Mouse (Mus musculus): Measurements from ENCODE around the gene Cdh4. TPM values are rescaled to one million over a fixed set of nuclear protein-coding genes. Genes with fewer than 3 reads are reported as not detected.

Gene Cdh4
- total RNA-seq, 2 experiments from 2014 or later = 4.5 to 7.7 TPM

GRCm38 (mm10) chr2:179838036-179838435, 395.8 kb downstream of the Cdh4 start:
- no peak for DNase-seq (ENCODE audit: low spot score in 2 of 2)

- DNase-seq (ENCODE audit: low spot score in 2 of 2) = no peak
These were observed 400.6 kb downstream of the Cdh4 start for GRCm38 (mm10) chr2:179842610-179843389.

DNA sequence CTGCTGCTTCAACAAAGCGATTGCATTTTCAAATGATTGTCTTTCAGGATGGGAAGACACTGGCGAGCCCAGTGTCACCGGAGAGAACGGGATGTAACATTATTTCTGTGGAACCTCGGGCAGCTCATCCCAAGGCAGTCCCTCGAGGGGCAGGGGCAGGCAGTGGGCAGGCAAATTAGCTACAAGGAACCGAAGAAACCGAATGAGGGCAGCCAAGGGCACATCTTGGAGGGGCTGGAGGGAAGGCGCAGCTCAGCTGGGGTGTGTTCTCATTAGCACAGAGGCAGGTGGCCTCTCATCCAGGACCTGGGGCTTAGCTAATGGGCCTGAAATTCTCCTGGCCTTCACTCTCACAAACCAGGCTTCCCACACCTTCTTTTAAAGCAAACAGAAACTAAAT, 407.5 kb downstream of the Cdh4 start:
- no peak for DNase-seq (ENCODE audit: low spot score in 2 of 2)

DNA sequence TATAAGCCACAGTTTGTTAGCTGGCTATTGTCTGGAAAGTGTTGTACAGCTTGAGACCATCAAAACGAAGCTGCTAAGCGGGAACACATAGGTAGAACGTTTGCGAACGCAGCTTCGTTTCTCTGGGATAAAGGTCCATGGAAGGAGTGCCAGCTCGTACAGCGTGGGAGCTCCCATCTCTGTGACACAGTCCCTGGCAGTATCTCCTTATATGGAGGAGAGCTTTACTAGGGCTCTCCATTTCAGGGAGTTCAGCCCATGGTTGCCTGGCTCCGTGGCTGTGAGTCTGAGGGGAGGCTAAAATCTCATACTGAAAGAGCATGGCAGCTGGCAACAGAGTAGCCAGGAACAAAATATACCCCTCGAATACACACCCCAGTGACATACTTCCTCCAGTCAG, 409.9 kb downstream of the Cdh4 start:
- no peak for DNase-seq (ENCODE audit: low spot score in 2 of 2)

DNA sequence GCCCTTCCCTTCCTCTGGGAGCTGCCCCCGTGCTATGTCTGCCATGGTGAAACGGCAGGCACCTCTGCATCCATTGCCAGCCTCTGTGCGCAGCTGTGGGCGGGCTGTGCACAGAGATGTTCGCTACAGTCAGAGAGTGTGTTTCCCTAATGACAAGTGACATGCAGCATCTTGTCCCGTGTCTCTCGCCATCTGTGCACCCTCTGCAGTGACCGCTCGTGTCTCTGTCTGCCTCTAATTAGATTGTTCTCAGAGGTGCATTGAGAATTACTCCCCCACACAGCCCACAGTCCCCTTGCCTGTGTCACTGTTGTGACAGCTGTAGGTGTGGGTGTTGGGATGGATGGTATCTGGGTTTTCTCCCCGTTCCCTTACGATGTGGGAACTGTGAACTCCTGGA, 410.6 kb downstream of the Cdh4 start:
- no peak for DNase-seq (ENCODE audit: low spot score in 2 of 2)

DNA sequence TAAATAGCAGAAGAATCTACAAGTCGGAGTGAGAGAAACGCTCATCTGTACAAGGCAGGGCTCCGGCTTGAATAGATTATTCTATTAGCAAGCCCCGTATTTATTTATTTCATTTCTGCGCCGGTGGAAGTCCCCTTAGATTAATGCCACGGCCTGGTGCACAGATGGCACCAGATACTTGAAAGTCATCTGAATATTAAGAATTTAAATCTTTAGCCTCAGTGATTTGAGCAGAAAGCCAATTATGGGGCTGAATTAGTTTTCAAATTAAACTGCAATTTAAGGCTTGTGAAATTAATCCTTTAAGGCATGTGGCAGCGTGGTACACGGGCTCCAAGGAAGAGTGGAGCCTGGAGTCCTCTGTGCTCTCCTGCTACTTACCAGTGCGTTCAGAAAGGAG, 411.7 kb downstream of the Cdh4 start:
- DNase-seq (ENCODE audit: low spot score in 2 of 2) = no peak

- no peak for DNase-seq (ENCODE audit: low spot score in 2 of 2)
These were observed 414.9 kb downstream of the Cdh4 start for GRCm38 (mm10) chr2:179857086-179857485.

DNA sequence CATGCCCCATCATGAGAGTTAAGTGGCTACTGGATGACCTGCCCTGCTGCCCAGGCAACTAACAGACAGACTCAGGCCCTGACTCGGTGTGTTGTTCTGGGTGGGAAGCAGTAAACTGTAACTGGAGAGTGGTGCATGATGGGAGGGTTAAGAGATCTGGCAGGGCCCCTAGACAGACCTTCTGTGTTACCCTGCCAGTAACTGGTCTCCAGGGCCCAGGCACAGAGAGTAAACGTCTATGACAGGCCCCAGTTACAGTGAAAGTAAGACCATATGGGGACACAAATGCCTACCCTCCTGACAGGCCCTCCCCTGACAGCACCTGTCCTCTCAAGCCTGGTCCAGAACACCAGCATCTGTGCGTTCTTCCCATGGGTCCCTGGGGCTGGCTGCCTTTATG, 420.4 kb downstream of the Cdh4 start:
- DNase-seq (ENCODE audit: low spot score in 2 of 2) = no peak

DNA sequence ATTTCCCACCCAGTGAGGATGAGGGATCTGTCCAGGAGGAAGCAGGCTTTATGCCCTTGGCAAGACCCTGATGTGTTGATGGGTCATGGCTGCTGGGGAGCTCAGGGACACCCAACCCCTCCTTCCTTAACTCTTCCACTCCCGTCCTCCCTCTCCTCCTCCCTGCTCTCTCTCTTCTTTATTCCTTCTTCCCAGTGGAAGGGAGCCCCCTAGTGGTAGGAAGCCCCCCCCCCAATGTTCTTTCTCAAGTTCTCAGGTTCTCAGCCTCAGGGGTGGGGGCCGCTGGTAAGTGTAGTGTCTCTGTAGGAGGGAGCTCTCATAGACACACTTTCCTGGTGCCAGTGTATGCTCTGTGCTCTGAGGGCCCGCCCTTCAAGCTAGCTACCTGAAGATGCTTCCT, 421.0 kb downstream of the Cdh4 start:
- no peak for DNase-seq (ENCODE audit: low spot score in 2 of 2)

DNA sequence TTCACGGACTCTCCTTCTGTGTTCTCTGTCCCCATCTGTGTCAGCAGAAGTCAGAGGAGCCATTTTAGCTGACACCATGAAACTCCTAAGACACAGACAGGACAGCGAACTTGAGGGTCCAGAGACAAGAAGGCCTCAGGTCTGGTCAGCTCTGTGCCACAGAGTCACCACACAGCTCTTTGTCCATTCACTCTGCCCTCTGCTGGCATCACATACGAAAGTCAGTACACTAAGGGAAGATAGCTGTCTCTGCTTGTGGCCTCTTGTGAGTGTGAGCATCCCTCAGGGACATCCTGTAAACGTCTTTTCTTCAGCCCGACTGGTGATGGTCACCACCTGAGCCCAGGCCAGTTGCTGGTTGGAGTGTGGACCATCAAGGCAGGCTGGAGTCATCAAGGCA, 422.9 kb downstream of the Cdh4 start:
- no peak for DNase-seq (ENCODE audit: low spot score in 2 of 2)

GRCm38 (mm10) chr2:179867669-179868068, 425.4 kb downstream of the Cdh4 start:
- no peak for DNase-seq (ENCODE audit: low spot score in 2 of 2)

DNA sequence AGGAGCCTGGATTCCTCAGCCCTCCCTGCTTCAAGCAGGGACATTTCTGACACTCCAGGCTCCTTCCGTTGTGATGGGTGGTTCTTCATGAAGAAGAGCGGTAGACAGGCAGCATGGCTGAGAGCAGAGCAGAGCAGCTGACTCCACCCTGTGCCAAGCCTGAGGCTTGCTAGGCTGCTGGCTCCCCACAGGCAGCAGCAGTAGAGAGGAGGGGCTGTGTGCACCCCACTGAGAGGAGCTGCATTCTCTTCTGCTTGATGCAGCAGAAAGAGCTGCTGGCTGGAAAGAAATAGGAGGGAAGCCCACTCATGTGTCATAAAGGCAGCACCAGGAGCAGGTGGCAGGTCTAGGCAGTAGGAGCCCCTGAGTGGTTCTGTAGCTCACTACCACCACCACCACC, 427.6 kb downstream of the Cdh4 start:
- no peak for DNase-seq (ENCODE audit: low spot score in 2 of 2)

GRCm38 (mm10) chr2:179872724-179873123, 430.5 kb downstream of the Cdh4 start:
- DNase-seq (ENCODE audit: low spot score in 2 of 2) = no peak

DNA sequence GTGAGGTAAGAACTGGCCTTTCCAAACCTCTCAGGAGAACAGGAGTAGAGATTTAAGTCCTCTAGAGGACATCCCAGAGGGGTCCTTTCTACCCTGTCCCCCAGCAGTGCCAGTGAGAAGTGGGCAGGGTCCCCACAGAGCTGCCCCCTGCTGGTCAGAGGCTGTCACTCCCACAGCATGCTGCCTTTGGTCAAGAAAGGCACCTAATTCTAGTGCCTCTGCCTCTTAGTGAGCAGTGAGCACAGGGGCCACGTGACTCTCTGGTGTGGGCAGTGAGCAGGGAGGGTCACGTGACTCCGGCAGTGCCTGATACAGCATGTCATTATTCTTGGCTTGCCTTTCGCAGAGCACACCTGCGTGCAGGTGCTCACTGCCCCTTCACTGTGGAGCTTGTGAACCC, 431.1 kb downstream of the Cdh4 start:
- DNase-seq (ENCODE audit: low spot score in 2 of 2) = no peak

GRCm38 (mm10) chr2:179875147-179875546, 432.9 kb downstream of the Cdh4 start:
- peak; percentile 56 to 57 for DNase-seq (ENCODE audit: low spot score in 2 of 2)

GRCm38 (mm10) chr2:179877551-179878215, 435.5 kb downstream of the Cdh4 start:
- no peak for DNase-seq (ENCODE audit: low spot score in 2 of 2)

GRCm38 (mm10) chr2:179884561-179884960, 442.3 kb downstream of the Cdh4 start:
- no peak for DNase-seq (ENCODE audit: low spot score in 2 of 2)

- DNase-seq (ENCODE audit: low spot score in 2 of 2) = no peak
These were observed 448.8 kb downstream of the Cdh4 start for GRCm38 (mm10) chr2:179891048-179891447.

DNA sequence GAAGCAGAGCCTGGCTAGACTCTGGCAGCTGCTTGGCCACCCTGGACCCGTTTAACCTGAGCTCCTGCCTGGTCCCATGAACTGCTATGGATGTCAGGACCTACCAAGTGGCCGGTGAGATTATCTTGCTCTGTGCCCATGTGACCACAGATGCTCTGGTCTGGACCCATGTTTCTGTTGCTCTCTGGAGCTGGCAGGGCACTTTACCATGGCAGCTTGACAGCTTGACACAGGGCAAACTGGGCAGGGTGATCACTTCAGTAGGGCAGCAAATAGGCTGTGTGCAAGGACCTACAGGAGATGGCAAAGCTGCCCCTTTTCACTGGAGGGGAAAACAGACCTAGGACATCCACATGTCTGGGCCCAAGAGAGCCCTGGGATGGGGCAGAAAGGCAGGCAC, 454.7 kb downstream of the Cdh4 start:
- DNase-seq (ENCODE audit: low spot score in 2 of 2) = no peak

DNA sequence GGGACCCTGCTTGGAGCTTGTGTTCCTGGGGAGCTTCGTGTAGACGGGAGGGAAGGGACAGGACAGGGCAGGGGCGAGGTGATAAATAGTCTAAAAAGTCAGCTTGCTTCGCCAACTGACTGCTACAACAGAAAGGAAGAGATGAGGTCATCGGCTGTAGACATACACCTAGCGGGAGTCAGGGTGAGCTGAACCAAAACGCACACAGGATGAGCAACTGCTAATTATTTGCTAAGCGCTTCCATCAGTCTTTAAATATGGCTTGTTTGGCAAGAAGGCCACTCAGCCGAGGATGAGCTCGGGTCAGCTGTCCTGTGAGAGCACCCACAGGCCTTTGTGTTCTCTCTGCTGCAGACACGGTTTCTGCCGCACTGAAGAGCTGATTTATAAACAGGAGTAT, 470.7 kb downstream of the Cdh4 start:
- no peak for DNase-seq (ENCODE audit: low spot score in 2 of 2)

DNA sequence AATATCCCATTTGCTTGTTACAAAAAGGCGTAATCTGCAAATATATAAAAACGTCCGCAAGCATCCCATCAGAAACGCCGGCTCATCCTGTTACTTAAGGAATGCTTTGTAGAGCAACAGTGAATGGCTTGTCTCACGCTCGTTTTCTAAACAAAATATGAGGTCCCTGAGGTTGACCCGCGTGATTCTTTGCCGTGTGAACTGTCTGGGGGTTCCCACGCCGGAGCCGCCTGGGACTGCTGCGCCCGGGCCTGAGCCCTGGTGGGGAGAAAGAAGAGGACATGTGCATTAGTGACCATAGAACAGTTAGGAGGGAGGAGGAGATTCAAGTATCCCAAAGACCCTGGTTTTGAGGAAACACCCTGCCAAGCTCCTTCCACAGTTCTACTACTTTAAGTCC, 471.1 kb downstream of the Cdh4 start:
- DNase-seq (ENCODE audit: low spot score in 2 of 2) = no peak

DNA sequence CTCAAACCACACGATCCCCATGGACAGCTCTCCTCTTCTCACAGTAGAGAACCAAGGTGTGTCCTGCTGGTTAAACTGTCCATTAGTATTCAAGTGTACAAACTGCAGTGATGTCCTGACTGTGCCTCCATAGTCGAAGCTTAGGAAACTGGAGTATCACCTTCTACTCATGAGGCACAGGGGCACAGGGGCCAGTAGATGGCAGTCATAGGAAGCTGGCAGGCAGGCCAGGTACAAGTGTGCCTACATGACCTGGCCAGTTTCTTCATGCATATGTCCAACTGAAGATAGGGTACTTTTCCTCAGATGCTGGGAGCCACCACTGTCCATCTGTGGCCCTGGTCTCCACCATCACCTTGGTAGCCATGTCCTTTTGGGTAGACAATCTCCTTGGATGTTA, 472.0 kb downstream of the Cdh4 start:
- DNase-seq (ENCODE audit: low spot score in 2 of 2) = no peak
